8 mouse cellular contexts compared by ENCODE assay signal in genomic region chr9:46012091-46013008, GRCm38 (mm10). TPM values are rescaled to one million over a fixed set of nuclear protein-coding genes. Genes with fewer than 3 reads are reported as not detected.
DNase-seq lines count a peak whose midpoint lies in the region; ATAC-seq and TF ChIP-seq lines count a peak whose summit lies in the region.

Gene Pafah1b2, minus strand, starts transcription at chr9:46012690.
Gene Sik3, plus strand, starts transcription at chr9:46012820.

- H3K4me2 ChIP-seq in forebrain, embryonic 12.5 days, result peak within 1 kb of the TSS; percentile 79
- H3K4me2 ChIP-seq in heart, embryonic 16.5 days (ENCODE audit: low read depth, low read length), result peak within 1 kb of the TSS; percentile 60
- peak within 1 kb of the TSS; percentile 78 for H3K4me2 ChIP-seq in liver, embryonic 14.5 days (ENCODE audit: low read depth)
- peak within 1 kb of the TSS; percentile 70 for H3K4me2 ChIP-seq in stomach, embryonic 15.5 days

- WGBS in forebrain, embryonic 12.5 days, result 4% methylated on average over 45 of the region's 78 CpGs
- 4% methylated on average over 57 of the region's 78 CpGs for WGBS in heart, embryonic 16.5 days
- WGBS in liver, embryonic 14.5 days (ENCODE audit: insufficient replicate concordance), result 2% methylated on average over 69 of the region's 78 CpGs
- 4% methylated on average over 46 of the region's 78 CpGs for WGBS in stomach, embryonic 15.5 days

- peak; percentile 23; the same call in 1 of the 2 replicates for TF ChIP-seq CTCF in E14TG2a.4 (conservative IDR thresholded peaks at IDR 0.05; ENCODE audit: low read length)
- TF ChIP-seq CTCF in liver, embryonic 14.5 days (IDR thresholded peaks at IDR 0.05; ENCODE audit: low read depth), result peak; percentile 77

- peaks cover 77% of the 10 kb centered on the region for H3K4me1 ChIP-seq in E14TG2a.4 (replicated peaks; ENCODE audit: low read depth, low read length)
- H3K4me1 ChIP-seq in forebrain, embryonic 12.5 days, result peaks cover 47% of the 10 kb centered on the region
- peaks cover 37% of the 10 kb centered on the region for H3K4me1 ChIP-seq in heart, embryonic 16.5 days (ENCODE audit: control insufficient read depth, insufficient read depth, low read length)
- peaks cover 16 to 37% of the 10 kb centered on the region in 2 experiments for H3K4me1 ChIP-seq in liver, embryonic 14.5 days (replicated peaks; ENCODE audit: control insufficient read depth in 2 of 2, insufficient read depth in 2 of 2, low read length in 1 of 2)
- H3K4me1 ChIP-seq in stomach, embryonic 15.5 days, result peaks cover 22% of the 10 kb centered on the region

- no peaks in the 10 kb centered on the region for H3K9me3 ChIP-seq in E14TG2a.4 (ENCODE audit: low read length)
- no peaks in the 10 kb centered on the region for H3K9me3 ChIP-seq in forebrain, embryonic 12.5 days
- H3K9me3 ChIP-seq in heart, embryonic 16.5 days (replicated peaks; ENCODE audit: control insufficient read depth, low read length), result no peaks in the 10 kb centered on the region
- no peaks in the 10 kb centered on the region for H3K9me3 ChIP-seq in liver, embryonic 14.5 days (ENCODE audit: control insufficient read depth, low read length)
- no peaks in the 10 kb centered on the region for H3K9me3 ChIP-seq in stomach, embryonic 15.5 days

- no peaks in the 10 kb centered on the region for H3K36me3 ChIP-seq in E14TG2a.4 (ENCODE audit: insufficient read depth, low read length)
- H3K36me3 ChIP-seq in forebrain, embryonic 12.5 days (replicated peaks), result no peaks in the 10 kb centered on the region
- H3K36me3 ChIP-seq in heart, embryonic 16.5 days (ENCODE audit: control insufficient read depth, insufficient read depth), result no peaks in the 10 kb centered on the region
- H3K36me3 ChIP-seq in liver, embryonic 14.5 days (replicated peaks; ENCODE audit: control insufficient read depth, insufficient read depth, low read depth), result no peaks in the 10 kb centered on the region
- no peaks in the 10 kb centered on the region for H3K36me3 ChIP-seq in stomach, embryonic 15.5 days

- peak within 1 kb of the TSS; percentile 97 for H3K4me3 ChIP-seq in E14TG2a.4 (replicated peaks; ENCODE audit: low read length)
- peak within 1 kb of the TSS; percentile 95 for H3K4me3 ChIP-seq in forebrain, embryonic 12.5 days (replicated peaks)
- H3K4me3 ChIP-seq in heart, embryonic 16.5 days (ENCODE audit: low read length), result peak within 1 kb of the TSS; percentile 84
- peak within 1 kb of the TSS; percentile 72 to 82 for H3K4me3 ChIP-seq in liver, embryonic 14.5 days (ENCODE audit: insufficient read depth in 1 of 2, low read depth in 2 of 2, low read length in 2 of 2)
- H3K4me3 ChIP-seq in stomach, embryonic 15.5 days (replicated peaks), result peak within 1 kb of the TSS; percentile 84

- no peaks in the 10 kb centered on the region for H3K27me3 ChIP-seq in E14TG2a.4 (ENCODE audit: insufficient read depth, low read length)
- peaks cover 4% of the 10 kb centered on the region; the same call in 1 of the 2 replicates for H3K27me3 ChIP-seq in forebrain, embryonic 12.5 days
- H3K27me3 ChIP-seq in heart, embryonic 16.5 days (ENCODE audit: control insufficient read depth, insufficient read depth, low read length), result no peaks in the 10 kb centered on the region
- no peaks in the 10 kb centered on the region for H3K27me3 ChIP-seq in liver, embryonic 14.5 days (ENCODE audit: control insufficient read depth, insufficient read depth, low read length)
- H3K27me3 ChIP-seq in stomach, embryonic 15.5 days (replicated peaks), result no peaks in the 10 kb centered on the region

- DNase-seq in c-Kit-positive CD71-positive TER-119-positive erythroid progenitor cells, embryonic 14.5 days (ENCODE audit: low spot score), result peak; percentile 74
- peak; percentile 97 to 98 for DNase-seq in kidney, postnatal 25 days
- peak; percentile 70 to 77 (median 72) for DNase-seq in liver, embryonic 14.5 days (ENCODE audit: low read depth in 3 of 3, low spot score in 3 of 3)
- DNase-seq in neural tube, embryonic 10.5 days (ENCODE audit: extremely low spot score, low spot score), result peak; percentile 96

- H3K9ac ChIP-seq in forebrain, embryonic 12.5 days, result peak within 1 kb of the TSS; percentile 95
- peak within 1 kb of the TSS; percentile 88 for H3K9ac ChIP-seq in heart, embryonic 16.5 days (ENCODE audit: low read length)
- peak within 1 kb of the TSS; percentile 85 for H3K9ac ChIP-seq in liver, embryonic 14.5 days (replicated peaks)
- H3K9ac ChIP-seq in stomach, embryonic 15.5 days, result peak within 1 kb of the TSS; percentile 91

- peak within 1 kb of the TSS; percentile 85 for H3K27ac ChIP-seq in forebrain, embryonic 12.5 days
- H3K27ac ChIP-seq in heart, embryonic 16.5 days (ENCODE audit: low read length), result peak within 1 kb of the TSS; percentile 88
- H3K27ac ChIP-seq in liver, embryonic 14.5 days, result peak within 1 kb of the TSS; percentile 36
- peak within 1 kb of the TSS; percentile 88 for H3K27ac ChIP-seq in stomach, embryonic 15.5 days

- no peak for TF ChIP-seq EP300 in liver, embryonic 14.5 days (IDR thresholded peaks at IDR 0.05; ENCODE audit: low read depth)

- ATAC-seq in forebrain, embryonic 12.5 days (ENCODE audit: low FRiP score), result peak; percentile 92
- ATAC-seq in heart, embryonic 16.5 days (replicated peaks; ENCODE audit: extremely low read depth, insufficient read depth, low FRiP score), result peak; percentile 90
- ATAC-seq in liver, embryonic 14.5 days (ENCODE audit: insufficient read depth), result peak; percentile 79
- peak; percentile 78 for ATAC-seq in stomach, embryonic 15.5 days (ENCODE audit: insufficient read depth, low FRiP score, low read depth)

RNA-seq across cellular contexts. Expression of gene Pafah1b2, which starts in this region (rescaled TPM):
- polyA plus RNA-seq in forebrain, embryonic 12.5 days (2016; fragmentation: Nextera tagmentation; extraction: Ambion mirVana), result 298 and 341 TPM in 2 replicates
- polyA plus RNA-seq in heart, embryonic 16.5 days (2015; fragmentation: Nextera tagmentation; extraction: Ambion mirVana), result 110 and 131 TPM in 2 replicates
- 13.2 and 23.1 TPM in 2 replicates for polyA plus RNA-seq in liver, embryonic 14.5 days (2012; rRNA removed)
- polyA plus RNA-seq in liver, embryonic 14.5 days (2014; fragmentation: Nextera tagmentation; extraction: Ambion mirVana), result 59.6 and 65.6 TPM in 2 replicates
- polyA plus RNA-seq in stomach, embryonic 15.5 days (2015; fragmentation: Nextera tagmentation; extraction: Ambion mirVana), result 144 and 148 TPM in 2 replicates

RNA-seq across cellular contexts. Expression of gene Sik3, which starts in this region (rescaled TPM):
- polyA plus RNA-seq in forebrain, embryonic 12.5 days (2016; fragmentation: Nextera tagmentation; extraction: Ambion mirVana), result 5.9 and 9.8 TPM in 2 replicates
- 5.1 and 6.7 TPM in 2 replicates for polyA plus RNA-seq in heart, embryonic 16.5 days (2015; fragmentation: Nextera tagmentation; extraction: Ambion mirVana)
- 3.0 and 4.1 TPM in 2 replicates for polyA plus RNA-seq in liver, embryonic 14.5 days (2012; rRNA removed)
- polyA plus RNA-seq in liver, embryonic 14.5 days (2014; fragmentation: Nextera tagmentation; extraction: Ambion mirVana), result 2.1 and 2.4 TPM in 2 replicates
- 11.5 and 15.3 TPM in 2 replicates for polyA plus RNA-seq in stomach, embryonic 15.5 days (2015; fragmentation: Nextera tagmentation; extraction: Ambion mirVana)

Comparison
In these comparisons a context has a peak if more than half of its experiments do, and no peak if none do; other contexts are left out.
1. Peak in every context shown above with its lines: DNase-seq, ATAC-seq, H3K4me3 ChIP-seq and H3K27ac ChIP-seq.
2. H3K27ac ChIP-seq: peak in every context shown above with its lines; median percentile 88 in heart, embryonic 16.5 days; 88 in stomach, embryonic 15.5 days; 85 in forebrain, embryonic 12.5 days; 36 in liver, embryonic 14.5 days.